Mouse (Mus musculus): ENCODE measurements around the gene Hpcal4.
"Not testable (repeated sequence)": the region's sequence is repeated elsewhere in the genome, so short reads cannot be mapped to it uniquely, and the experiment has no call there.

Hpcal4 gene

GRCm38 (mm10) chr4:123182328-123183238 is at the start of gene Hpcal4:
Gene Hpcal4, plus strand, starts transcription at chr4:123183227.
- DNase-seq (ENCODE audit: low read depth, low spot score): peak; percentile 80

GRCm38 (mm10) chr4:123137551-123137950 is 45.5 kb upstream of the Hpcal4 start:
- DNase-seq (ENCODE audit: low read depth, low spot score): no peak

DNA sequence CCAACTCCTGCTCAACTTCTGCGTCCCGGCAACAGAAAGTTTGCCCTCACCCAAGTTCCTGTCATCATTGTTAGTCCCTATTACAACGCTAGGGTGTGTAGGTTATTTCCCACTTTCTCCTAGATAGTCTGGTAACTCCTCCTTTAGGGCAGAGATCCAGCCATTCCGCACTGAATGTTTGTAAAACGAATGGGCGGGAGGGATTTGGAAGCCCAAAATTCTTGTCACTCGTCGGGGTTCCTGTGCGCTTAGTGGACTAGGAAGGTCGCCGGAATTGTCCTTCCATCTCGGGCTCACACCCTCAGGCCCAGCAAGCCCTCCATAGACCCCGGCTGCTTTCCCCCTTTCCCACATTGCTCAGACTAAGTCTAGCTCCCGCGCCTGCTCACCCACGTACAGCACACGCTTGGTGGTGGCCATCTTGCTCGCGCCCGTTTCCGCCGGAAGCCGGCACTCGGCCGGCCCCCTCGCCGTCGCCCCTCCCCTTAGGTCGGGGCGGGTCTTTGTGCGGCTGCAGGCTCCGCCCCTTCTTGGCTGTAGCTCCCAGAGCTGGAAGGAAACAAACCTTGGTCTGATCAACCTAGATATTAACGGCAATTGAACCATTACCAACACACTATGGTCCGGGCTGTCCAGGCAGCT is 43.4 kb upstream of the Hpcal4 start, which contains the start of gene Ppie:
Gene Ppie (minus strand): TSS at position 439 of the 642 bp plus-strand sequence.
- DNase-seq (ENCODE audit: low read depth, low spot score): peak; percentile 94

GRCm38 (mm10) chr4:123147446-123148150 is 35.4 kb upstream of the Hpcal4 start:
- DNase-seq (ENCODE audit: low read depth, low spot score): peak; percentile 90

GRCm38 (mm10) chr4:123152003-123152402 is 31.0 kb upstream of the Hpcal4 start:
- DNase-seq (ENCODE audit: low read depth, low spot score): no peak

DNA sequence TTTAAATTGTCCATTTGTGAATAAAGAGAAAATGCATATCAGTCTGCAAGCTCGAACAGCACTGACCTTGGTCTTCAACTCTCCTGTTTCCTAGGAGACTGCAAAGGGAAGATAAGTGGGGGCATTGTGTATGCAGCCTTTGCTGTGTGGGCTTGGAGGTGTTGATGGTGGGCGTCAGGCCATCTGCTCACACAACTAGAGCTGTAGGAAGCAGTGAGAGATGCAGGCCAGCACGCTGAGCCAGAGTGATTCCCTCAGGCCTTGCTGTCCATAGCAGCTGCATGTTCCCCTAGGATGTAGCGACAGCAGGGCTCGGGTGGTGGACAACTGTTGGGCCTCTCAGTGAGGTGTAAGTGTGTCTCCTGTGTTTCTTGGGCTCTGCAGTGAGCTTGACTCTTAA is 30.1 kb upstream of the Hpcal4 start:
- peak; percentile 92 for DNase-seq (ENCODE audit: low read depth, low spot score)

DNA sequence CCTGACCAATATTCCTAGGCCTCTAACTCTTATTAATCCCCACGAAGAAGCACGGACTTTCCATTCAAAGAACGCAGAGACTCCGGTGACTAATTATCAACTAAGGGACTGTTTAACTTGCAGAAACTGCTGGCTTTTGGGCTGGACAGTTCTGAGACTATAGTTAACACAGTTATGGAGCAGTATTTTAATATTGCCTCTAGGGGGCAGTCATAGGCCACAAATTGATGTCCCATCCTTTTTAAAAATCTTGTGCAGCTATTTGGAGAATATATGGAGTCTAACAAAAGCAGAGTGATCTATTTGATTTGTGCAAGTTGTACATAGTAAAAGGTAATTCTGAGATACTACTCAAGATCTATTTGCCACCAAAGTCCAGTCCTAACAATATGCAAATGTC is 28.0 kb upstream of the Hpcal4 start:
- DNase-seq (ENCODE audit: low read depth, low spot score): peak; percentile 72

- DNase-seq (ENCODE audit: low read depth, low spot score): no peak
Observed at GRCm38 (mm10) chr4:123155427-123155826, 27.6 kb upstream of the Hpcal4 start.

DNA sequence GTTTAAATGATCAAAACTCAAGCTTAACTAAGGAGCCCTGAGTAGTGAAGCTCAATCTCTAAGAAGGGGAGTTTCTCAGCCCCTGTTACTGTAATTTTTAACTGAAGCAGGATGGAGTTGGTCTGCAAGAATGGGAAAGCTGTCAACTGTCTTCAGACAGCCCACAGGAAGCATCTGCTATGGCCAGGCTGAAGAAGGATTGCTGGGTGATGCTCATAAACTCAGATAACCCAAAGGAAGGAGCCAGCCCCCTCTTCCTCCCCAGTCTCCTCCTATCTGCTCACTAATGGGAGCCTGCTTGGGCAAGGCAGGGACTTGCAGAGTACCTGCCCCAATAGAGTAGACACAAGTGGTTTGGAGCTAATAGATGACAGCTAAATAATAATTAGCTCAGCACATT is 27.2 kb upstream of the Hpcal4 start:
- peak; percentile 15 for DNase-seq (ENCODE audit: low read depth, low spot score)

GRCm38 (mm10) chr4:123160571-123160970 is 22.5 kb upstream of the Hpcal4 start:
- no peak for DNase-seq (ENCODE audit: low read depth, low spot score)

GRCm38 (mm10) chr4:123161251-123161650 is 21.8 kb upstream of the Hpcal4 start:
- DNase-seq (ENCODE audit: low read depth, low spot score): not testable (repeated sequence)

GRCm38 (mm10) chr4:123162305-123162917 is 20.6 kb upstream of the Hpcal4 start:
- peak; percentile 70 for DNase-seq (ENCODE audit: low read depth, low spot score)

- peak; percentile 86 for DNase-seq (ENCODE audit: low read depth, low spot score)
Observed at GRCm38 (mm10) chr4:123164157-123164556, 18.9 kb upstream of the Hpcal4 start.

DNA sequence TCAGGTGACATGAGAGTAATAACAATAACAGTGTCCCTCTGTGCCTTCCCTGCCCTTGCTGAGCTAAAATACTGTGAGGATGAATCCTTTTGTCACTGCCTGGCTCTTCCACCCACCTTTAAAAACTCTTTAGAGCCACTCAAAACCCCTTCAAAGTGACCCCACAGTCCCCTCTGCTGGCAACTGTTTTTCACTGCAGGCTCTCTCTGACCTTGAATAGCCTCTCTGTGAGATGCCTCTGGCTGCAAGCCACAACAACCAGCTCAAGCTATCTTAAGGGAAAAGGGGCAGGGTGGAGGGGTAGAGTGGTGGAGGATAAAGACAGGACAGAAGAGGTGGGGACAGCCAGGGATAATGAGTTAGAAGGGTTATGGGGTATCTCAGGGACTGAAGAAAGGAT is 11.2 kb upstream of the Hpcal4 start:
- no peak for DNase-seq (ENCODE audit: low read depth, low spot score)

DNA sequence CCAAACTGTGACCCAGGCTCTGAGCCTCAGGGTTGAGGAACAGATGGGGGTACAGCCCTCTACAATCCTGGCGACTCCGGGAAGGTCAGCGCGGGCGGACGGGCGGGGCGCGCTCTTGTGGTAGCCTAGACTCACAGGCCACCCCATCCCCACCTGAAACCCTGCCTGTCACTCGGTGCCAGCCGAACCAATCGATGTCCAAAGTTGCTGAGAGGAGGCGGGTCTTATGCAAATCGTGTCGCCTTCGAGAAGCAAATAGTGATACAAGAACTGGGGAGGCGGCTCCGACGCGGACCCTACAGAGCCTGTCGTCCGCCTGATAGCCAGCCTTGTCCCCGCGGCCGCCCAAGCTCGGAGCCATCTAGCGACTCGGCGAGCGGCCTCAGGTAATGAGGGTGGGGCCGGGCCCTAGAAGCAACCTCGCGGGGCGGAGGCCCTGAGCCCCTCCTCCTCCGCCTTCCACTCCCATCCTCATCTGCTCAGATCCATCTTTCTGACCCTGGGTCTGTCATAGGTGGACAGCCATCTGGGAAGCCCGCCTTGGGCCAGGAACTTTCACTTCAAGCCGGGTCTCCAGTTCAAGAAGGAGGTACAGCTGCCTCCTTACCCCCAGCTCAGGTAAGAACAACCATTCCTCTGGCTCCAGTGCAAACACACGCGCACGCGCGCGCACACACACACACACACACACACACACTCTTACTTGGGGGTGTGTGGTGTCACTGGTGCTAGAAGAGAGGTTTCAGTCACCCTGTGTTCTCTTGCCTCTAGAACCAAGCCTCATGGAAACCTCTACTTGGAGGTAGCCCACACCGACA is 421 bp downstream of the Hpcal4 start:
- DNase-seq (ENCODE audit: low read depth, low spot score): peak; percentile 98

DNA sequence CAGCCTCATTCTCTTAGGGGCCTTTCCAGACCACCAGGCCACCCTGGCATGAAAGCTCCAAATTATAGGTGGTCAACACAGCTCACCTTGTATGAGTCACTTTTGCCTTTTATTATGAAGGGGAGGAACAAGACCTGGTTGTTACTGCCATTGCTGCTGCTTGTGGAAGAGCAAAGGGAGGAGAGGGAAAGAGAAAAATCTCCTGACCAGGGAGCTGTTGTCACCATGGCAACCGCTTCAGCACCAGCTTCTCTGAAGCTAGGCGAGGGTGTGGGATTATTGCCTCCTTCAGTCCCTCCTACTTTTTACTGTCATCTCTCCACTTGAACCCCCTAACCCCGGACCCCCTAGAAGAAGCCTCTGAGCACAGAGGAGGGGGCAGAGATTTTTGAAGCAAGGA is 1.8 kb downstream of the Hpcal4 start:
- DNase-seq (ENCODE audit: low read depth, low spot score): peak; percentile 88

GRCm38 (mm10) chr4:123192336-123192735 is 9.3 kb downstream of the Hpcal4 start:
- peak; percentile 94 for DNase-seq (ENCODE audit: low read depth, low spot score)

DNA sequence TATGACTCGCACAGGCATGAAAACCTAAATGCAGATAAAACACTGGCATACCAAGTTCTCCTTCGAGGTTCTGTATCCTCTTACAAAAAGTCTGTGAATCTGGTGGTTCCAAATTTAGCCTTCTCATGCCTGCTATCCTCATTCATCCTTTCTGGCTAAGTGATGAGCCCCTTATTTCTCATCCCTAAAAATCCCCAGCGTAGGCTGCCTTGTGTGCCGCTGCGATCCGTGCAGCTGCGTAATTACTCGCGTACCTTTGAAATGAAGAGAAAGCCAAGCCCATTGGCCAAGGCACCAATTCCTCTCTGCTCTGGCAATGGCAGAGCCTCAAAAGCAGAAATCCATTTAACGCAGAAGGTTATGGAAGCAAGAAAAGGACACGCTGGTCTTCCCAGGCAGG is 10.8 kb downstream of the Hpcal4 start:
- peak; percentile 77 for DNase-seq (ENCODE audit: low read depth, low spot score)

- DNase-seq (ENCODE audit: low read depth, low spot score): no peak
Observed at GRCm38 (mm10) chr4:123196695-123197094, 13.7 kb downstream of the Hpcal4 start.

GRCm38 (mm10) chr4:123200771-123201185 is 17.8 kb downstream of the Hpcal4 start:
- DNase-seq (ENCODE audit: low read depth, low spot score): peak; percentile 88

All from brain, adult 2 months (tissue).